Mouse (Mus musculus) embryonic facial prominence, embryonic 15.5 days (tissue): ENCODE results near the gene Mettl11b. TPM values are rescaled to one million over a fixed set of nuclear protein-coding genes. Genes with fewer than 3 reads are reported as not detected.
"Not testable (repeated sequence)": the region's sequence is repeated elsewhere in the genome, so short reads cannot be mapped to it uniquely, and the experiment has no call there.

Experiments used
- ATAC-seq: fragments of 200-750 bp; cut with Nextera tagmentation; 2 replicates; pipeline ENCODE4 v1.8.0; 2017; ENCODE audit warnings: low read depth, moderate TSS enrichment; ENCODE audit not compliant: insufficient number of reproducible peaks, low FRiP score, low TSS enrichment
- H3K27ac ChIP-seq: fragments of 300-500 bp; sonication (generic); replicated peaks from 2 replicates; pipeline ENCODE4 v1.5.1; 2015; ENCODE audit warnings: mild to moderate bottlenecking, inconsistent platforms
- H3K27me3 ChIP-seq: fragments of 300-500 bp; sonication (generic); 2 replicates; pipeline ENCODE4 v1.6.1; 2015; ENCODE audit warnings: inconsistent platforms
- H3K36me3 ChIP-seq: fragments of 300-500 bp; sonication (generic); 2 replicates; pipeline ENCODE4 v1.6.1; 2015; ENCODE audit warnings: mild to moderate bottlenecking, inconsistent platforms
- H3K4me1 ChIP-seq: fragments of 300-500 bp; sonication (generic); 2 replicates; pipeline ENCODE4 v1.6.1; 2015; ENCODE audit warnings: inconsistent platforms
- H3K4me2 ChIP-seq: fragments of 300-500 bp; sonication (generic); replicated peaks from 2 replicates; pipeline ENCODE4 v1.6.1; 2015; ENCODE audit warnings: mild to moderate bottlenecking, inconsistent platforms
- H3K4me3 ChIP-seq: fragments of 300-500 bp; sonication (generic); replicated peaks from 2 replicates; pipeline ENCODE4 v1.5.1; 2015; ENCODE audit warnings: mild to moderate bottlenecking, inconsistent platforms
- H3K9ac ChIP-seq: fragments of 300-500 bp; sonication (generic); 2 replicates; pipeline ENCODE4 v1.6.1; 2015; ENCODE audit warnings: inconsistent platforms
- H3K9me3 ChIP-seq: fragments of 300-500 bp; sonication (generic); replicated peaks from 2 replicates; pipeline ENCODE4 v1.6.1; 2016; ENCODE audit warnings: inconsistent platforms
- WGBS: fragments of 180-500 bp; shearing (Covaris S2); methylation state at CpG from one replicate; pipeline ENCODE4 v1.1.7; 2015; 5-methylcytosine and 5-hydroxymethylcytosine counted together
- polyA plus RNA-seq: library from polyadenylated mRNA; unstranded; fragments of >200 nt; fragmentation: Nextera tagmentation; extraction: Ambion mirVana; gene quantifications from 2 replicates; pipeline ENCODE4 v1.2.1, GENCODE M21; 2015

The Mettl11b gene
- polyA plus RNA-seq: 0.14 and 0.32 TPM in 2 replicates

DNA sequence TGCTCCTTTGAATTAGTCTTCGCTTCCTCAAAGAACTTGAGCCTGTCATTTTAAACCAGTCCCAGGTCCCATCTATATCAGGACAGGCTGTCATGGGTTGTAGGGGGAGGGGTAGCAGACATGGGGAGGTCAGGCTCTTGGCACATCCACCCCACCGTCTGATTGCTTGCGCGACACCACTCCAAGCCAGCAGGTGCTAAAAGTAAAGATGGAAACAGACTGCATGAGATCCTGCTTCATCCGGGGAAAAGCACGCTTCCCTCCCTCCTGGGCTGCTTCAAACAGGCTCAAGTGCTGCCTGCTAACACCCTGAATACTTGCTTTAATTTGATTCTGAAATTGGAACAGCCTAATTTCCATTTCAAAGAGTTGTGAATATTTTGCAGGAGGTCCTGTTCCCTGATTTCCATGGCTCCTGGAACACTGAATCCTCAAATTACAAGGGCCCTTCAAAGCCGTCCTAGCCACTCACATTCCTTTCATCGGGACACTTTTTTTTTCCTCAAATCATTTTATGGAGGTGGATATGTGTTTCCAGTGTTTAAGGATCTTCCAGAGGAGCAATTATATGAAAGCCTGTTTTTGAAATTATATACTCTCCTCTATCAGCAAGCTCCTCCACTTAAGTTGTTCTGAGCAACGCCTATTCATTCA is at the start of gene Mettl11b:
Mettl11b (minus strand) TSS at position 127 of the 654 bp plus-strand sequence.
- Histone ChIP-seq H3K27ac (no peak within 1 kb of the TSS), H3K4me2 (no peak within 1 kb of the TSS), H3K9ac (no peak within 1 kb of the TSS), H3K9me3 (no peaks in the 10 kb centered on the region), H3K4me1 (no peaks in the 10 kb centered on the region), H3K4me3 (no peak within 1 kb of the TSS), H3K36me3 (no peaks in the 10 kb centered on the region), H3K27me3 (no peaks in the 10 kb centered on the region)
- no peak for ATAC-seq
- WGBS: 28% methylated on average over 9 of the region's 9 CpGs

DNA sequence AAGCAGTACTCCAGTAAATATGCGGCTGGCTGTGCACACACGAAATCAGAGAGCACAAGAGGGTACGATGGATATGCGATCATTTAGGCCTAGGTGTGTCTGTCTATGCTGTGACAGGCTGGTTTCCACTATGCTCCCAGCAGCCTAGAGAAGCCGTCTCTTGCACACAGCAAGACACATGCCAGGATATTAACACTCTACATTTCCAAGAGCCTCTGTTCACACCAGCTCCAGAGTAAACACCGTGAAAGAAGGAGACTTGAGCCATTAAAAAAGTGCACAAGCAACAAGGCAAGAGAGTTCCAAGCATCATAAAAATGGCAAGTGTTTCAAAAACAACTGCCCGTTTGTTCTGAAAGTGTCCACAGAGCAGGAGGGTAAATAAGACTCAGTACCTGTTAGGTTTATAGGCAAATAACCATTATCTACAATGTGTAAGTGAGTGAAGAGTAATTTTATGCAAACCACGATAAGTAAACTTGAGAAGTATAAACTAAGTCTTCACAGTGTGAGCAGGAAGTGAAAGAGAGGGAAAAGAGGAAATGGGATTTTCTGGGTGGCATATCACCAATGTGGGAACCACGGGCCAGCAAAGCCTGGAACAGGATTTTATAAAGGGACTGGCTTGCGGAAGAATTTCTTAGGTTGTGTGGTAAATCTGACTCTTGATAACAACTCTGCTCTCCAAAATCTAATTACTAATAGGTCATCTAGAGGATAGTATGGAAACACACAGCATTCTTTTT is 32.6 kb upstream of the Mettl11b start:
- ATAC-seq: no peak

DNA sequence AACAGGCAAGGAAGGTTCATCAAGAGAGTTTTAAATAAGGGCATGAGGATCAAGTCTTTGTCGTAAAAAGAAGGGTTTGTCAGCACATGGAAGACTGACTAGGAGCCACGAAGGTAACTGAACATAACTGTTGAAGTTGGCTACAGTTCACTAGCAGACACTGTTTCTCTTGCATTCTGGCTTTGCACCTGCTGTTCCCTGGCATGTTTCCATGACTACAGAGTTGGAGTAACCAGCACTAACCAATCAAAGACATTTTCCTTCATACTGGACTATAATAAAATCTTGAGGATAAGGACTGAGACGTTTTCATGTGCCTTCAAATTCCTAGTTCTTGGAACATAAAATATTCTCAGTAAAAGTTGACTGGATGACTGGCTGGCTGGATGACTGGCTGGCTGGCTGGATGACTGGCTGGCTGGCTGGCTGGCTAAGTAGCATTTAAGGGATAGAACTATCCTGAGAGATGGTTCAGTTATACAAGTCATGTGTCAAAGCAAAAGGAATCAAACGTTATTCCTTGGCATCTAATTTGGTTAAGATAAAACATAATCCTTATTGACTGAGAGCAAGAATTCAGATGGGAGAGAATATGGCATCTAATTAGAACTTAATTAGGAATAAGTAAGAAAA is 26.4 kb upstream of the Mettl11b start:
- 62% methylated on average over 4 of the region's 4 CpGs for WGBS
- H3K9ac ChIP-seq: no peak overlapping the region
- no peaks in the 10 kb centered on the region for H3K4me1 ChIP-seq
- H3K27ac ChIP-seq: no peak overlapping the region
- H3K4me3 ChIP-seq: no peak overlapping the region
- no peaks in the 10 kb centered on the region for H3K9me3 ChIP-seq
- H3K4me2 ChIP-seq: no peak overlapping the region
- ATAC-seq: no peak
- H3K36me3 ChIP-seq: no peaks in the 10 kb centered on the region
- H3K27me3 ChIP-seq: no peaks in the 10 kb centered on the region

More for the DNA sequence above, 32.6 kb upstream of the Mettl11b start:
- no peaks in the 10 kb centered on the region for H3K4me1 ChIP-seq
- no peaks in the 10 kb centered on the region for H3K9me3 ChIP-seq
- H3K4me2 ChIP-seq: no peak overlapping the region
- 0 out of 2 replicates have a peak overlapping the region, but pooled peaks have one; percentile 41 for H3K27ac ChIP-seq
- H3K27me3 ChIP-seq: no peaks in the 10 kb centered on the region
- 51% methylated on average over 10 of the region's 10 CpGs for WGBS
- H3K4me3 ChIP-seq: no peak overlapping the region
- H3K9ac ChIP-seq: no peak overlapping the region
- no peaks in the 10 kb centered on the region for H3K36me3 ChIP-seq

- Histone ChIP-seq H3K9me3 (no peaks in the 10 kb centered on the region), H3K27ac (no peak overlapping the region), H3K9ac (no peak overlapping the region), H3K4me2 (no peak overlapping the region), H3K4me3 (no peak overlapping the region), H3K4me1 (no peaks in the 10 kb centered on the region), H3K27me3 (no peaks in the 10 kb centered on the region), H3K36me3 (no peaks in the 10 kb centered on the region)
- ATAC-seq: no peak
- 41% methylated on average over 1 of the region's 1 CpGs for WGBS
These were observed 12.2 kb upstream of the Mettl11b start for GRCm38 (mm10) chr1:163737239-163737533.

- H3K36me3 ChIP-seq: no peaks in the 10 kb centered on the region
- no peaks in the 10 kb centered on the region for H3K27me3 ChIP-seq
- H3K4me3 ChIP-seq: no peak overlapping the region
- H3K27ac ChIP-seq: no peak overlapping the region
- H3K4me1 ChIP-seq: no peaks in the 10 kb centered on the region
- ATAC-seq: no peak
- 56% methylated on average over 10 of the region's 10 CpGs for WGBS
- H3K9ac ChIP-seq: no peak overlapping the region
- H3K9me3 ChIP-seq: no peaks in the 10 kb centered on the region
- no peak overlapping the region for H3K4me2 ChIP-seq
These were observed 11.6 kb upstream of the Mettl11b start for GRCm38 (mm10) chr1:163736441-163737238.

DNA sequence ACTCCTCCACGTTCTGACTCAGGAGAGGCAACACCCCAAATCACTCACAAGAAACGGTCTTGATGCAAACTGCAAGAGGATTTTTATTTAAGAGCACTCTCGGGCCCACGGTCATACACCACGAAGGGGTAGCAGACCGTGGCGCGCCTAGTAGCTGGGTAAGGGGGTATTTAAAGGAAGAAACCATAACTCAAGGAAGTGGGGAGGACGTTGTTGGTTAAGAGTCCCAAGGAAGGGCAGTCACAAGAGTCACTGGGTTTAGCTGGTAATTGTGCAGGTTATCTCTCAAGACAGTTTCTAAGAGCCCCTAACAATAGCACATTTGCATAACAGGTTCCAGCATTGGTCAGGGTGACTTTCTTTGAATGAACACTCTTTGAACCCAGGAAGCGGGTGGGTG is 6.1 kb upstream of the Mettl11b start:
- WGBS: 94% methylated on average over 10 of the region's 10 CpGs
- H3K27ac ChIP-seq, ATAC-seq, H3K4me3 ChIP-seq, H3K4me1 ChIP-seq, H3K9me3 ChIP-seq, H3K4me2 ChIP-seq, H3K9ac ChIP-seq, H3K27me3 ChIP-seq, H3K36me3 ChIP-seq: not testable (repeated sequence)

DNA sequence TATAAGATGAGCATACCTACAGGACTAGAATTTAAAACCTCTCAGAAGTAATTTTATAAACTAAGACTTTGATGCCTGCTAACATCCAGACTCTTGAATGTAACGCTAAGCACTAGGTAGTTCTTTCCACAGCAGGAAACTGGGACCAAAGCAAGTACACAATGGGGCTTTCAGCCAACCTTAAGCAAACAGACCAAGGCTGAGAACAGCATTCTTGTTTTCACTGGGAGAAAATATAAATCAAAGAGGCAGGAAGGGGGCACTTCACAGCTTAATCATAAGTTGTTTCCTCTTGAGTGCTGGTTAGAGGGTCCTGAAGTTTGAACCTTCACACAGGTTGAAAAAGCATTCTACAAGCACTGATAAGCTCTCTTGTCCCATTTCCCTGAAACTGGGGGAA is 1.1 kb downstream of the Mettl11b start:
- WGBS: 44% methylated on average over 1 of the region's 1 CpGs
- no peaks in the 10 kb centered on the region for H3K9me3 ChIP-seq
- H3K4me3 ChIP-seq: no peak overlapping the region
- no peak overlapping the region for H3K4me2 ChIP-seq
- no peaks in the 10 kb centered on the region for H3K27me3 ChIP-seq
- no peak for ATAC-seq
- no peak overlapping the region for H3K27ac ChIP-seq
- H3K9ac ChIP-seq: no peak overlapping the region
- H3K4me1 ChIP-seq: no peaks in the 10 kb centered on the region
- H3K36me3 ChIP-seq: no peaks in the 10 kb centered on the region

DNA sequence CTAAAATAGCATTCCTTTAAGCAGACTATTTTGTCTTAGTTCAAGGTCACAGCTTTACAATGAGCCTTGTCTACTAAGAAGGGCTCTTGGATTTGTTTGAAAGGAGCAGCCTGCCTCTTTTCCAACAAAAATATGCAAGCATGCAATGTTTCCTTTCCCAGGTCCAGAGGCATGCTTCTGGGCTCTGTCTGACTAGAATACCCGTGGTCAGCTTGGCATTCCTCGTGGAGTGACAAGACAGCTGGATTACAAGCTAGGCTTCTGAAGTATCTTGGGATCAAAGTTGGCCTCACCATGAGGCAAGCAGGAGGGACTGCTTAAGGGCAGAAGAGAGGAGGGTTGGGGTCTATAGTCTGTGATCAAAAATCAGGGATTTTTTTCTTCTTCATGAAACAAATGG is 16.4 kb downstream of the Mettl11b start:
- H3K4me1 ChIP-seq: no peaks in the 10 kb centered on the region
- H3K9ac ChIP-seq: no peak overlapping the region
- H3K4me2 ChIP-seq: no peak overlapping the region
- no peaks in the 10 kb centered on the region for H3K36me3 ChIP-seq
- no peak for ATAC-seq
- H3K4me3 ChIP-seq: no peak overlapping the region
- WGBS: 30% methylated on average over 2 of the region's 2 CpGs
- no peaks in the 10 kb centered on the region for H3K9me3 ChIP-seq
- H3K27ac ChIP-seq: no peak overlapping the region
- no peaks in the 10 kb centered on the region for H3K27me3 ChIP-seq

DNA sequence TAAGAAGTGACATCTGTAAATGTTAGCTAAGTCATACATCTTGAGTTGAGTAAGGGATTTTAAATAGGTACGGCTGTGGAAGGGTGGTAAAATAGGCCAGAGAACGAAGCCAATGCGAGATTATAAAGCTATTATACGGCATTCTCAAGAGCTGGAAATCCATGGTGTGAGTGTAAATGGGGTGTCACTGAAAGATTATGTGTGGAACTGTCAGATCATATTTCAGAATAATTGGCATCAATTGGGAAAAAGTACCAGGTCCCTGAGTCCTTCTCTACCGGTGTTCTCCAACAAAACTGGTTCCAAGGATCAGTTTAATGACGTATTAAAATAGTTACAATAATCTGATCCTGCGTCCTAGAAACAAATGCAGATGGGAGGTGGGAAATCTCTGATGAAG is 24.5 kb downstream of the Mettl11b start:
- WGBS: 76% methylated on average over 7 of the region's 7 CpGs
- H3K4me1 ChIP-seq: no peaks in the 10 kb centered on the region
- no peaks in the 10 kb centered on the region for H3K36me3 ChIP-seq
- no peak overlapping the region for H3K4me3 ChIP-seq
- H3K9me3 ChIP-seq: no peaks in the 10 kb centered on the region
- no peak overlapping the region for H3K27ac ChIP-seq
- no peak for ATAC-seq
- no peaks in the 10 kb centered on the region for H3K27me3 ChIP-seq
- no peak overlapping the region for H3K9ac ChIP-seq
- no peak overlapping the region for H3K4me2 ChIP-seq

DNA sequence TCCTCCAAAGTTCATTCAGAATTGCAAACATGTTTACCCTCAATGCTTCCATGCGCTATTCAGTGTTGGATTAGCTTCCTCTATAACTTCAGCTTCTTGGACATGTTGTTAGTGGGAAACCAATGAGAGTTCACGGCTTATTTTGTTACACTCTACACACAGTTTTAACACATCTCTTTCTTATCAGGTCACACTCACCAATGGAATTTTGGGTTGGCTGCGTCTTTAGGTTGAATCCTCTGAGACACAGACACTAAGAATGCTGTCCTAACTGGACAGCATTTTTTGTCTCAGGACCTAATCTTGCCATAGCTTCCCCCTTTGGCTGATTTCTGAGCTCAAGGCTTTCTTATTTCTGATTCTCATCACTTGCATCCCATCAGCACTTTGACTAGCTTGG is 25.3 kb downstream of the Mettl11b start:
- ATAC-seq: no peak
- Histone ChIP-seq H3K36me3 (no peaks in the 10 kb centered on the region), H3K9me3 (no peaks in the 10 kb centered on the region), H3K27ac (no peak overlapping the region), H3K4me3 (no peak overlapping the region), H3K9ac (no peak overlapping the region), H3K27me3 (no peaks in the 10 kb centered on the region), H3K4me1 (no peaks in the 10 kb centered on the region), H3K4me2 (no peak overlapping the region)
- 74% methylated on average over 3 of the region's 3 CpGs for WGBS

- ATAC-seq: no peak
- no peak overlapping the region for H3K9ac ChIP-seq
- H3K36me3 ChIP-seq: no peaks in the 10 kb centered on the region
- 75% methylated on average over 3 of the region's 3 CpGs for WGBS
- H3K4me3 ChIP-seq: no peak overlapping the region
- no peak overlapping the region for H3K27ac ChIP-seq
- H3K9me3 ChIP-seq: no peaks in the 10 kb centered on the region
- no peaks in the 10 kb centered on the region for H3K4me1 ChIP-seq
- H3K4me2 ChIP-seq: no peak overlapping the region
- no peaks in the 10 kb centered on the region for H3K27me3 ChIP-seq
These were observed 33.2 kb downstream of the Mettl11b start for GRCm38 (mm10) chr1:163691860-163692259.
